Mouse (Mus musculus): Measurements from ENCODE around the gene Srsf9. TPM values are rescaled to one million over a fixed set of nuclear protein-coding genes. Genes with fewer than 3 reads are reported as not detected.

Srsf9 gene
- polyA plus RNA-seq, 1 experiment from 2014 or later = 59.2 TPM

DNA sequence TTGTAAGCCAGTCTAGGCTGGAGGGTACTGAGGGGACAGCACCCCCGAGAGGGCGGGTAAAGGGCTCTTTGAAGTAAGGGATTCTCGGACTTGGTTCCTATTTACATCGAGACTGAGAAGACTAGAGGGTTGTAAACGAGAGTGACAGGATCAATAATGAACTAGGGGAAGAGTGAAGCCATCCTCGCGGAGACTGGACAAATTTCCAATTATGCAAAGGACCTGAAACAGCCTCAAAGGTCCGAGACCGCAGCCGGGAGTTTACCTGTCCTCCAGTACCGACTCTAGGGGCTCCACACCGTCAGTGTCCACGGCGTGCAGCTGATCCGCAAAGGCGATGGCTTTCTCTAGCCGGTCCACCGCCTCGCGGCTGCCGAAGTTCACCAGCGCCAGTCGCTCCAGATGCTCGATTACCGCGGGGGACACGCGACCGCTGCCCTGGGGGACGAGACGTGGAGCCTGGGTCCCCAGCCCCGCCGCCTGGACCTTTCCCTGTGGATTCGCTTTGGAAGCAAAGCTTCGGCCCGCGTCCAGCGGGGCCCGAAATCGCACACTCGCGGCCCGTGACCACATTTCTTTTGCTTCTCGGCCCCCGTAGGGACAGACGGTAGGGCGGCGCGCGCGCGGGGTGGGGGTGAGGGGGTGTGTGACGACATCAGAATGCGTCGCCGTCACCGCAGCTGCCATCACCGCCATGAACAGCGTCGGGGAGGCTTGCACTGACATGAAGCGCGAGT, 13.8 kb downstream of the Srsf9 start, which contains the start of the genes Gatc and Triap1:
Gene Gatc, minus strand, starts transcription at position 602 of the 737 bp plus-strand sequence.
Gene Triap1, plus strand, starts transcription at position 649 of the 737 bp plus-strand sequence.
- Histone ChIP-seq H3K9me3 (replicated peaks; ENCODE audit: control insufficient read depth, low read length) (no peaks in the 10 kb centered on the region), H3K4me2 (ENCODE audit: low read depth, low read length) (peak within 1 kb of the TSS; percentile 68), H3K9ac (ENCODE audit: low read depth, low read length) (peak within 1 kb of the TSS; percentile 96), H3K27me3 (ENCODE audit: control insufficient read depth, insufficient read depth, low read depth, low read length) (no peaks in the 10 kb centered on the region), H3K4me3 (ENCODE audit: low read depth, low read length) (peak within 1 kb of the TSS; percentile 93), H3K27ac (ENCODE audit: low read length) (peak within 1 kb of the TSS; percentile 89), H3K36me3 (ENCODE audit: control insufficient read depth, insufficient read depth) (peaks cover 33% of the 10 kb centered on the region), H3K4me1 (ENCODE audit: control insufficient read depth, low read depth, low read length) (peaks cover 20% of the 10 kb centered on the region)
- peak; percentile 93 for ATAC-seq (ENCODE audit: low read depth)
- WGBS (ENCODE audit: insufficient replicate concordance) = under 1% methylated on average over 62 of the region's 62 CpGs

DNA sequence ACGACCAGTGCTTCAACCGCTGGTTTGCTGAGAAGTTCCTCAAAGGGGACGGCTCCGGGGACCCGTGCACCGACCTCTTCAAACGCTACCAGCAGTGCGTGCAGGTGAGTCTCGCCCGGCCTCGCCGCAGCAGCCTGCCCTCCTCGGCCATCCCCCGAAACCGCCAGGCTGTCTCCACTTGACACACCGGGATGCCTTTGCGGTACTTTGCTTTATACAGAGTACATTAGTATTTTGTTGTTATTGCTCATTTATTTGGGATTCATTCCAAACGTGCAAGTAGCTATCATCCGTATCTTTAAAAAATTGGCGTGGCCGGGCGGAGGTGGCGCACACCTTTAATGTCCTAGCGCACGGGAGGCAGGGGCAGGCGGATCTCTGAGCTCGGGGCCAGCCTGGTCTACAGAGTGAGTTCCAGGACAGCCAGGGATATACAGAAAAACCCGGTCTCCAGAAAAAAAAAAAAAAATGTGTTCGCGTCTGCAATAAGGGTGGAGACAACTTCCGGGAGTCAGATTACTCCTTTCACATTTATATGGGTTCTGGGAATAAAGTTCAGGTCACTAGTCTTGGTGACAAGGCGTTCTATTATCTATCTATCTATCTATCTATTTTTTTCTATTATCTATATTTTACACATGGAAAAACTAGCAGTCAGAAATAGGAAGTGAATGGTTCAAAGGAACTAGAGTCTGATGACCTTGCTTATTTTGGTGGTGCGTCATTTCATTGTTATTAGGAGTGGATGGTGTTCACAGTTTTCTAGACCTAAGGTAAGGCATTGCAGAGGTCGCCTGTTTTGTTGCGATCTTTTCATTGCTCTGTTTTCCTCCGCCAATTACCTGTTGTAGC, 14.6 kb downstream of the Srsf9 start:
- Histone ChIP-seq H3K4me3 (ENCODE audit: low read depth, low read length) (peak overlapping the region; percentile 93), H3K4me2 (ENCODE audit: low read depth, low read length) (peak overlapping the region; percentile 68), H3K4me1 (ENCODE audit: control insufficient read depth, low read depth, low read length) (peaks cover 20% of the 10 kb centered on the region), H3K9ac (ENCODE audit: low read depth, low read length) (peak overlapping the region; percentile 96), H3K27me3 (ENCODE audit: control insufficient read depth, insufficient read depth, low read depth, low read length) (no peaks in the 10 kb centered on the region), H3K27ac (ENCODE audit: low read length) (peak overlapping the region; percentile 89), H3K9me3 (replicated peaks; ENCODE audit: control insufficient read depth, low read length) (no peaks in the 10 kb centered on the region), H3K36me3 (ENCODE audit: control insufficient read depth, insufficient read depth) (peaks cover 33% of the 10 kb centered on the region)
- peak; percentile 47 for ATAC-seq (ENCODE audit: low read depth)
- WGBS (ENCODE audit: insufficient replicate concordance) = 6% methylated on average over 36 of the region's 36 CpGs

DNA sequence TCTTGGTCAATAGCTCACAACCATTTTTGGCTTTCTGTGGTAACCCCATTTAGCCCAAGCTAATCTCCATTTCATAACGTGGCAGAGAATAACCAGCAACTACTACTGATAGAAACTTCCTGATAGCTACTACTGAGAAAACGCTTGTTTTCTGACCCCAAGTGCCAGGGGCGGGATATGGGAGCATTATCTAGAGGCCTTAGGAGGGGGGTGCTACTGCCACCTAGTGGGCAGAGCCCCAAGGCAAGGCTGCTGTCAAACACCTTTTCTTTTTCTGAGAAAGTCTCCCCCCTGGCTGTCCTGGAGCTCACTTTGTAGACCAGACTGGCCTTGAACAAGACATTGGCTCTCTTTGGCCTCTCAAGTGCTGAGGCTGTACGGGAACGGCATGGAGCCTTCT, 20.6 kb downstream of the Srsf9 start:
- Histone ChIP-seq H3K9me3 (replicated peaks; ENCODE audit: control insufficient read depth, low read length) (no peaks in the 10 kb centered on the region), H3K27ac (ENCODE audit: low read length) (peak overlapping the region; percentile 68), H3K4me2 (ENCODE audit: low read depth, low read length) (peak overlapping the region; percentile 79), H3K4me1 (ENCODE audit: control insufficient read depth, low read depth, low read length) (peaks cover 9% of the 10 kb centered on the region), H3K36me3 (ENCODE audit: control insufficient read depth, insufficient read depth) (peaks cover 27% of the 10 kb centered on the region), H3K27me3 (ENCODE audit: control insufficient read depth, insufficient read depth, low read depth, low read length) (no peaks in the 10 kb centered on the region), H3K9ac (ENCODE audit: low read depth, low read length) (peak overlapping the region; percentile 83), H3K4me3 (ENCODE audit: low read depth, low read length) (peak overlapping the region; percentile 82)
- peak; percentile 57 for ATAC-seq (ENCODE audit: low read depth)
- WGBS (ENCODE audit: insufficient replicate concordance) = 0% methylated on average over 5 of the region's 5 CpGs

DNA sequence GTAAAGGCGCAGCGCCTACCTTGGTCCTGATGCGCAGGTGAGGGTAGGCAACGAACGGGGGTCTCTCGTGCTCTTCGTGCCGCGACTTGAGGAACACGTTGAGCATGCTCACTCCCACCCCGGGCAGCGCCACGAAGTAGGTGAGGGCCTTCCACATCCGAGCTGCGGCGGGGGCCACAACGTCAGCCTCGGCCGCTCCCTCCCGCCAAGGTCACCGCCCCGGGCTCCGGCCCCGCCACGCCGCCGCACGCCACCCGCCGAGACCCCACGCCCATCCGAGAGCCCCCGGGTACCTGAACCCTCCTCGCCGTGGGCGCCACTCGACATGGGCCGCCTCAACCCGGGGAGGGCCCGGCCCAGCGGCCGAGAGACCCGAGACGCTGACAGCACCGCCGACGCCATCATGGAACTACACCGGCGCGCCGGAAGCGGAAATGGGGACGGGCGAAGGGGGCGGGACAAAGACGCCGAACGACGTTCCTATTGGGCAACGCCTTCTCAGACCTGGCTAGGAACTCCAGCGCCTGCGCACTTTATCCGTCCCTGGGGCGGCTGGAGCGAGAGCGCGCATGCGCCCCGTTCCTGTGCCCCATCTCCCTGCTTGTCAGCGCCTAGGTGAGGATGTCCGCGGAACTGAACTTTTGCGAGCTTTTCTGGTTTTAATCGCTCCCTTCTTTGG, 21.7 kb downstream of the Srsf9 start, which contains the start of gene Cox6a1:
Gene Cox6a1, minus strand, starts transcription at position 436 of the 679 bp plus-strand sequence.
- Histone ChIP-seq H3K4me2 (ENCODE audit: low read depth, low read length) (peak within 1 kb of the TSS; percentile 84), H3K9ac (ENCODE audit: low read depth, low read length) (peak within 1 kb of the TSS; percentile 83), H3K4me3 (ENCODE audit: low read depth, low read length) (peak within 1 kb of the TSS; percentile 82), H3K9me3 (replicated peaks; ENCODE audit: control insufficient read depth, low read length) (no peaks in the 10 kb centered on the region), H3K36me3 (ENCODE audit: control insufficient read depth, insufficient read depth) (peaks cover 17% of the 10 kb centered on the region), H3K27me3 (ENCODE audit: control insufficient read depth, insufficient read depth, low read depth, low read length) (no peaks in the 10 kb centered on the region), H3K27ac (ENCODE audit: low read length) (peak within 1 kb of the TSS; percentile 84), H3K4me1 (ENCODE audit: control insufficient read depth, low read depth, low read length) (peaks cover 9% of the 10 kb centered on the region)
- under 1% methylated on average over 73 of the region's 74 CpGs for WGBS (ENCODE audit: insufficient replicate concordance)
- ATAC-seq (ENCODE audit: low read depth) = peak; percentile 94

DNA sequence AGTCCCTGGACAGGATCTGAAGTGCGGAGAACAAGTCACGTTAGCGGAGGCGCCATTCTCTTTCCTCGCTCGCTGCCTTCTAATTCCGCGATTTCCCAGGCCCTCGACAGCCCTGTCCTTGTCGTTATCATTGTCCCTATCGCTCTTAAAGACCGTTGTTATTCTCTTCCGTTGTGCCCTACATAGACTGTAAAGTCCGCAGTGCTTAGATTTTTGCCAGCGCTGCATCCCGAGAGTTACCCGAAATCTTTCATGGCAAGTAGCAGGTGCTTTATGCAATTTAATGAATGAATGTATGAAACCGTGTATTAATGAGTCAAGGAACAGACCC, 22.2 kb downstream of the Srsf9 start:
- Histone ChIP-seq H3K9me3 (replicated peaks; ENCODE audit: control insufficient read depth, low read length) (no peaks in the 10 kb centered on the region), H3K4me1 (ENCODE audit: control insufficient read depth, low read depth, low read length) (peaks cover 9% of the 10 kb centered on the region), H3K4me2 (ENCODE audit: low read depth, low read length) (peak overlapping the region; percentile 84), H3K36me3 (ENCODE audit: control insufficient read depth, insufficient read depth) (peaks cover 13% of the 10 kb centered on the region), H3K4me3 (ENCODE audit: low read depth, low read length) (peak overlapping the region; percentile 82), H3K27me3 (ENCODE audit: control insufficient read depth, insufficient read depth, low read depth, low read length) (no peaks in the 10 kb centered on the region), H3K9ac (ENCODE audit: low read depth, low read length) (peak overlapping the region; percentile 75), H3K27ac (ENCODE audit: low read length) (peak overlapping the region; percentile 84)
- ATAC-seq (ENCODE audit: low read depth) = peak; percentile 35
- under 1% methylated on average over 18 of the region's 18 CpGs for WGBS (ENCODE audit: insufficient replicate concordance)

DNA sequence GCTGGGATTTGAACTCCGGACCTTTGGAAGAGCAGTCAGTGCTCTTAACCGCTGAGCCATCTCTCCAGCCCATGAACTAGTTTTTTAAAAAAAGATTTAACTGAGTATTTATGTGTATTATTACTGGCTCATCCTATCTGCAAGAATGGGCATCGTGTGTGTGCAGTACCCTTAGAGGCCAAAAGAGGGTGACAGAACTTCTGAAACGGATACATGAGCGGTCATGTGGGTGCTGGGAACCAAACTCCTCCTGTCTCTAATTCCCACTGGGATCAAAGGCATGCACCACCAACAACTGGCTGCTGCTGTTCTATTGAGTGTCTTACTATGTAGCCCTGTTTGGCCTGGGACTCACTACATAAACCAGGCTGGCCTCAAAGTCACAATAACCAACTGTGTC, 24.4 kb downstream of the Srsf9 start:
- H3K9me3 ChIP-seq (replicated peaks; ENCODE audit: control insufficient read depth, low read length) = no peaks in the 10 kb centered on the region
- H3K4me2 ChIP-seq (ENCODE audit: low read depth, low read length) = no peak overlapping the region
- no peak overlapping the region for H3K9ac ChIP-seq (ENCODE audit: low read depth, low read length)
- no peak overlapping the region for H3K27ac ChIP-seq (ENCODE audit: low read length)
- ATAC-seq (ENCODE audit: low read depth) = no peak
- H3K27me3 ChIP-seq (ENCODE audit: control insufficient read depth, insufficient read depth, low read depth, low read length) = no peaks in the 10 kb centered on the region
- peaks cover 9% of the 10 kb centered on the region for H3K4me1 ChIP-seq (ENCODE audit: control insufficient read depth, low read depth, low read length)
- H3K36me3 ChIP-seq (ENCODE audit: control insufficient read depth, insufficient read depth) = no peaks in the 10 kb centered on the region; the same call in 1 of the 2 replicates
- H3K4me3 ChIP-seq (ENCODE audit: low read depth, low read length) = no peak overlapping the region
- 67% methylated on average over 5 of the region's 5 CpGs for WGBS (ENCODE audit: insufficient replicate concordance)

DNA sequence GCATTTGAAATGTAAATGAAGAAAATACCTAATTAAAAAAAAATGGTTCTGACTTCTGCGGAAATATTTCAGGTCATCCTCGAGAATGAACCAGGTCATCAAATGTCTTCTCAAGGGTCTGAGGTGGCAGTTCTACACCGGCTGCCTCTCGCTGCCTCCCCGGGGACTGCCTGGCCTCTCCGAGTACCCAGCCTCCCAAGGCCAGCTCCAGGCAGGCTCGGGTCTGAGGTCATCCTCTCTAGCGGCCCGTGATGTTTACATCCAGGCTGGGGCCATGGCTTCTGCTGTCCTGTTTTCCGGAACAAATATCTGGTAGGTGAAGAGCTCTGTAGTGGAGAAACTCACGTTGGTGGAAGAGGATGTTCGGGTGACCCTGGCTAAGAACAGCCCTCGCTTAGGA, 28.1 kb downstream of the Srsf9 start:
- Histone ChIP-seq H3K4me2 (ENCODE audit: low read depth, low read length) (no peak overlapping the region), H3K36me3 (ENCODE audit: control insufficient read depth, insufficient read depth) (no peaks in the 10 kb centered on the region), H3K27me3 (ENCODE audit: control insufficient read depth, insufficient read depth, low read depth, low read length) (no peaks in the 10 kb centered on the region), H3K27ac (ENCODE audit: low read length) (no peak overlapping the region), H3K4me3 (ENCODE audit: low read depth, low read length) (no peak overlapping the region), H3K4me1 (ENCODE audit: control insufficient read depth, low read depth, low read length) (no peaks in the 10 kb centered on the region; the same call in 1 of the 2 replicates), H3K9ac (ENCODE audit: low read depth, low read length) (no peak overlapping the region), H3K9me3 (replicated peaks; ENCODE audit: control insufficient read depth, low read length) (no peaks in the 10 kb centered on the region)
- ATAC-seq (ENCODE audit: low read depth) = peak; percentile 41; the same call in 1 of the 2 replicates
- WGBS (ENCODE audit: insufficient replicate concordance) = 45% methylated on average over 13 of the region's 13 CpGs

DNA sequence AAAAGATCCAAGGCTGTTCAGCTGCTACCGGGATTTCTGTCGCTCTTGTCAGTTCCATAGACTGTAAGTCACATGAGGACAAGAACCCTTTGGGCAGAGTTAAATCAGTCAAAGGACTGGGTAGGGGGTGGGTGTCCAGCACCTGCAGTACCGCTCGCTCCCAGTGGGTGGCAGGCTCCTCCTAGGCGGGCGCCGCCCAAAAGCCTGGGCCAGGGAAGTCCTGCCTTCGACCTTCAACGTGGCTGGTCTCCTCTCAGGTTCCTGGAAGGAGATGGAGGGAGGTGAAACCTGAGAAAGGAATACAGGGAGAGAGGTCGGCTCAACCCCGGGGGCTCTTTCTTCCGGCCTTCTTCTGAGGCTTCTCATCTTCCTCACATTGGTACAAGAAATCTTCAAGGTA, 31.9 kb downstream of the Srsf9 start:
- H3K27ac ChIP-seq (ENCODE audit: low read length) = no peak overlapping the region
- no peaks in the 10 kb centered on the region for H3K36me3 ChIP-seq (ENCODE audit: control insufficient read depth, insufficient read depth)
- no peak overlapping the region for H3K4me2 ChIP-seq (ENCODE audit: low read depth, low read length)
- 3% methylated on average over 12 of the region's 12 CpGs for WGBS (ENCODE audit: insufficient replicate concordance)
- no peak overlapping the region for H3K9ac ChIP-seq (ENCODE audit: low read depth, low read length)
- no peaks in the 10 kb centered on the region; the same call in 1 of the 2 replicates for H3K4me1 ChIP-seq (ENCODE audit: control insufficient read depth, low read depth, low read length)
- peak; percentile 39; the same call in 1 of the 2 replicates for ATAC-seq (ENCODE audit: low read depth)
- H3K27me3 ChIP-seq (ENCODE audit: control insufficient read depth, insufficient read depth, low read depth, low read length) = peaks cover 7% of the 10 kb centered on the region; the same call in 1 of the 2 replicates
- H3K4me3 ChIP-seq (ENCODE audit: low read depth, low read length) = no peak overlapping the region
- H3K9me3 ChIP-seq (replicated peaks; ENCODE audit: control insufficient read depth, low read length) = no peaks in the 10 kb centered on the region

Measured in liver, embryonic 16.5 days (tissue).